Mouse (Mus musculus) CD8-positive naive resting alpha-beta T cell, adult 2 months (primary cell): ENCODE results near the gene Crabp1.
A peak's percentile ranks its signal among the peaks of the same experiment; 100 is the strongest.

ENCODE experiments used
- DNase-seq, 2 experiments: peaks; one replicate each; pipeline ENCODE4 v3.0.0; 2022; ENCODE audit warnings: low read depth in 2 of 2, low spot score in 2 of 2

Crabp1 gene

GRCm38 (mm10) chr9:54764561-54765217 lies at the start of gene Crabp1:
TSS of gene Crabp1 (plus strand) at chr9:54764748.
- DNase-seq, result no peak

GRCm38 (mm10) chr9:54715776-54716175 lies 48.8 kb upstream of the Crabp1 start:
- no peak for DNase-seq

- DNase-seq, result no peak
These were observed 47.0 kb upstream of the Crabp1 start for GRCm38 (mm10) chr9:54717527-54717926.

GRCm38 (mm10) chr9:54722156-54722555 lies 42.4 kb upstream of the Crabp1 start:
- DNase-seq, result no peak

- DNase-seq, result no peak
These were observed 42.0 kb upstream of the Crabp1 start for GRCm38 (mm10) chr9:54722596-54722995.

- DNase-seq, result no peak
These were observed 38.2 kb upstream of the Crabp1 start for GRCm38 (mm10) chr9:54726315-54726714.

- DNase-seq, result peak in 1 of 2 experiments; percentile 27
These were observed 32.4 kb upstream of the Crabp1 start for GRCm38 (mm10) chr9:54732122-54732521.

GRCm38 (mm10) chr9:54733921-54734638 lies 30.5 kb upstream of the Crabp1 start, which contains the start of gene Wdr61:
TSS of gene Wdr61 (minus strand) at chr9:54734519.
- peak; percentile 97 to 98 for DNase-seq

GRCm38 (mm10) chr9:54734639-54735252 lies 29.8 kb upstream of the Crabp1 start:
- no peak for DNase-seq

GRCm38 (mm10) chr9:54736284-54736701 lies 28.3 kb upstream of the Crabp1 start:
- peak; percentile 37 to 57 for DNase-seq

GRCm38 (mm10) chr9:54738376-54738775 lies 26.2 kb upstream of the Crabp1 start:
- no peak for DNase-seq

GRCm38 (mm10) chr9:54743891-54744290 lies 20.7 kb upstream of the Crabp1 start:
- DNase-seq, result no peak

- DNase-seq, result no peak
These were observed 18.7 kb upstream of the Crabp1 start for GRCm38 (mm10) chr9:54745740-54746370.

- no peak for DNase-seq
These were observed 14.2 kb upstream of the Crabp1 start for GRCm38 (mm10) chr9:54750215-54750981.

GRCm38 (mm10) chr9:54751684-54752083 lies 12.9 kb upstream of the Crabp1 start:
- DNase-seq, result no peak

GRCm38 (mm10) chr9:54752201-54752943 lies 12.2 kb upstream of the Crabp1 start:
- no peak for DNase-seq

- DNase-seq, result no peak
These were observed 11.6 kb upstream of the Crabp1 start for GRCm38 (mm10) chr9:54752944-54753295.

- no peak for DNase-seq
These were observed 5.0 kb upstream of the Crabp1 start for GRCm38 (mm10) chr9:54759592-54759991.

GRCm38 (mm10) chr9:54764091-54764490 lies 457 bp upstream of the Crabp1 start:
- DNase-seq, result no peak
